Mouse (Mus musculus): ENCODE data around the gene Crtc3. TPM values are rescaled to one million over a fixed set of nuclear protein-coding genes. Genes with fewer than 3 reads are reported as not detected.

Gene Crtc3
- total RNA-seq (2014; rRNA removed) (3.0 and 5.4 TPM in 2 replicates), polyA plus RNA-seq (2012; rRNA removed) (8.7 and 12.9 TPM in 2 replicates)

GRCm38 (mm10) chr7:80688556-80689220 lies at the start of gene Crtc3:
Gene Crtc3, minus strand, starts transcription at chr7:80688877.
- peak within 1 kb of the TSS; percentile 94 for H3K9ac ChIP-seq (ENCODE audit: low read depth, low read length)
- TF ChIP-seq CTCF (IDR thresholded peaks at IDR 0.05; ENCODE audit: low read depth, low read length) (no peak), POLR2A (IDR thresholded peaks at IDR 0.05; ENCODE audit: extremely low read depth, insufficient read depth, low read length) (0 out of 2 replicates have a peak, but pooled peaks have one; percentile 46)
- no peaks in the 10 kb centered on the region for H3K27me3 ChIP-seq (ENCODE audit: control insufficient read depth, insufficient read depth, low read length)
- peak; percentile 60 for DNase-seq (ENCODE audit: extremely low read depth, low read depth, low spot score)
- H3K4me3 ChIP-seq (ENCODE audit: insufficient read depth, low read depth, low read length) = peak within 1 kb of the TSS; percentile 76
- peaks cover 16% of the 10 kb centered on the region for H3K4me1 ChIP-seq (ENCODE audit: control insufficient read depth, insufficient read depth, low read length)
- WGBS = under 1% methylated on average over 81 of the region's 83 CpGs
- H3K36me3 ChIP-seq (ENCODE audit: control insufficient read depth, insufficient read depth, low read length) = no peaks in the 10 kb centered on the region
- H3K27ac ChIP-seq (replicated peaks; ENCODE audit: insufficient read depth, low read depth, low read length) = peak within 1 kb of the TSS; percentile 83
- peaks cover 21% of the 10 kb centered on the region for H3K79me2 ChIP-seq (ENCODE audit: control insufficient read depth, insufficient read depth, low read length)

DNA sequence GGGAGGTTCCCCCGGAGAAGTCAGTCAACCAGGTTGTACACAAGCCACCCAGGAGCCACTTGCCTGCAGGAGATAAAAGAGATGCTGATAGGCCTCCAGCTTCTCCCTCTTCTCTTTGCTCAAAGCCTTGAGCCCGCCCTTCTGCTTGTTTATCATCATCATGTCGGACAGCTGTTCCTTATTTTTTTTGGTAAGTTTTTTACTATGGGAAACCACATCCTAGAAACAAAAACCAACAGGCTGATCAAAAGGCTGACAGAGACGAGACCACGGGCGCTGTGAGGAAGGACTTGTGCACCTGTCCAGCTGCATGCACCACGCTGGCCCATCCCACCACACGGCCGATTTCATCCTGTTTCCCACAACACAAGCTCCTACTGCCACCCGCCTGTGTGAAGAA lies 47.5 kb upstream of the Crtc3 start:
- Histone ChIP-seq H3K4me1 (ENCODE audit: control insufficient read depth, insufficient read depth, low read length) (no peaks in the 10 kb centered on the region), H3K36me3 (ENCODE audit: control insufficient read depth, insufficient read depth, low read length) (no peaks in the 10 kb centered on the region; the same call in none of the 2 replicates), H3K27me3 (ENCODE audit: control insufficient read depth, insufficient read depth, low read length) (no peaks in the 10 kb centered on the region), H3K4me3 (ENCODE audit: insufficient read depth, low read depth, low read length) (no peak overlapping the region), H3K27ac (replicated peaks; ENCODE audit: insufficient read depth, low read depth, low read length) (no peak overlapping the region), H3K9ac (ENCODE audit: low read depth, low read length) (no peak overlapping the region), H3K79me2 (ENCODE audit: control insufficient read depth, insufficient read depth, low read length) (no peaks in the 10 kb centered on the region)
- WGBS = 91% methylated on average over 10 of the region's 10 CpGs
- TF ChIP-seq POLR2A (IDR thresholded peaks at IDR 0.05; ENCODE audit: extremely low read depth, insufficient read depth, low read length) = no peak
- no peak for TF ChIP-seq CTCF (IDR thresholded peaks at IDR 0.05; ENCODE audit: low read depth, low read length)
- DNase-seq (ENCODE audit: extremely low read depth, low read depth, low spot score) = no peak

DNA sequence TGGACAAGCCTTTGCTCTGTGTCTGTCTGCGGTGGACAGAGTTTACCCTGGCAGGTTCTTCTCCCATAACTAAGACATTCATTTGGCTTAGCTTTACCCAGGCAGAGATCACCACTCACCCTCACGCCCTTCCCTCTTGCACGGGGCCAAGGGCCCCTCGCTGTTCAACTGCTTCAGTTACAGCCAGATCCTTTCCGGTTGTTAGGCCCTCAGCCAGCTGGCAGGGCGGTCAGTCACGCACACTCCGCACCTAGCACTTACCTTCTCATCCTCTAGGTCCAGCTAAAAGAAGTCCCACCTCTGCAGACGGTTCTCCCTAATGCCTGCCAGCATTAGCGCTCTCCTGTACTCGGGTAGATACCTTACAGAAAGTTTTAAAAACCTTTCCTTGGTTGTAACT lies 44.3 kb upstream of the Crtc3 start:
- Histone ChIP-seq H3K9ac (ENCODE audit: low read depth, low read length) (no peak overlapping the region), H3K27me3 (ENCODE audit: control insufficient read depth, insufficient read depth, low read length) (no peaks in the 10 kb centered on the region), H3K27ac (replicated peaks; ENCODE audit: insufficient read depth, low read depth, low read length) (no peak overlapping the region), H3K4me1 (ENCODE audit: control insufficient read depth, insufficient read depth, low read length) (no peaks in the 10 kb centered on the region), H3K36me3 (ENCODE audit: control insufficient read depth, insufficient read depth, low read length) (no peaks in the 10 kb centered on the region; the same call in none of the 2 replicates), H3K79me2 (ENCODE audit: control insufficient read depth, insufficient read depth, low read length) (no peaks in the 10 kb centered on the region), H3K4me3 (ENCODE audit: insufficient read depth, low read depth, low read length) (no peak overlapping the region)
- TF ChIP-seq CTCF (IDR thresholded peaks at IDR 0.05; ENCODE audit: low read depth, low read length) (no peak), POLR2A (IDR thresholded peaks at IDR 0.05; ENCODE audit: extremely low read depth, insufficient read depth, low read length) (no peak)
- DNase-seq (ENCODE audit: extremely low read depth, low read depth, low spot score) = no peak
- 93% methylated on average over 11 of the region's 11 CpGs for WGBS

GRCm38 (mm10) chr7:80729662-80730061 lies 41.0 kb upstream of the Crtc3 start:
- WGBS = 27% methylated on average over 8 of the region's 8 CpGs
- Histone ChIP-seq H3K36me3 (ENCODE audit: control insufficient read depth, insufficient read depth, low read length) (peaks cover 6% of the 10 kb centered on the region; the same call in 1 of the 2 replicates), H3K27ac (replicated peaks; ENCODE audit: insufficient read depth, low read depth, low read length) (no peak overlapping the region), H3K79me2 (ENCODE audit: control insufficient read depth, insufficient read depth, low read length) (no peaks in the 10 kb centered on the region), H3K4me1 (ENCODE audit: control insufficient read depth, insufficient read depth, low read length) (no peaks in the 10 kb centered on the region), H3K27me3 (ENCODE audit: control insufficient read depth, insufficient read depth, low read length) (no peaks in the 10 kb centered on the region), H3K9ac (ENCODE audit: low read depth, low read length) (no peak overlapping the region), H3K4me3 (ENCODE audit: insufficient read depth, low read depth, low read length) (no peak overlapping the region)
- TF ChIP-seq CTCF (IDR thresholded peaks at IDR 0.05; ENCODE audit: low read depth, low read length) (peak; percentile 94), POLR2A (IDR thresholded peaks at IDR 0.05; ENCODE audit: extremely low read depth, insufficient read depth, low read length) (no peak)
- peak; percentile 24 for DNase-seq (ENCODE audit: extremely low read depth, low read depth, low spot score)

DNA sequence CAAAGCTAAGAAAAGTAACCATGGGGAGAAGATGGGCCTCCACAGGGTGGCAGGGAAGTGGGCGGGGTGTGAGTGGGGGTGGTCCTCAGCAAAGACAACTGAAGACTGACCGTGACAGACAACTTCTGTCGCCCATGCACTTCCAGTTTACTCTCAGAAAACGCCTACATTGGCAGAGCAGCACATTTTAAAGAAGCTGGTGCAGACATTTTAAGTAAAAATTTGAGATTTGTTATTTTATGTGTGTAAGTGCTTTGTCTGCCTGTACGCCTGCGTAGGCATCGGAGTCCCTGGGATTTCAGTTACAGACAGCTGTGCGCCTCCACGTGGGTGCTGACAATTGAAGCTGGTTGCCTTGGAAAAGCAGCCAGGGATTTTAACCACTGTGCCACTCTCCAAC lies 32.4 kb upstream of the Crtc3 start:
- Histone ChIP-seq H3K4me1 (ENCODE audit: control insufficient read depth, insufficient read depth, low read length) (no peaks in the 10 kb centered on the region), H3K27ac (replicated peaks; ENCODE audit: insufficient read depth, low read depth, low read length) (no peak overlapping the region), H3K9ac (ENCODE audit: low read depth, low read length) (no peak overlapping the region), H3K27me3 (ENCODE audit: control insufficient read depth, insufficient read depth, low read length) (no peaks in the 10 kb centered on the region), H3K36me3 (ENCODE audit: control insufficient read depth, insufficient read depth, low read length) (peaks cover 14% of the 10 kb centered on the region; the same call in 1 of the 2 replicates), H3K79me2 (ENCODE audit: control insufficient read depth, insufficient read depth, low read length) (no peaks in the 10 kb centered on the region), H3K4me3 (ENCODE audit: insufficient read depth, low read depth, low read length) (no peak overlapping the region)
- WGBS = 81% methylated on average over 9 of the region's 9 CpGs
- TF ChIP-seq POLR2A (IDR thresholded peaks at IDR 0.05; ENCODE audit: extremely low read depth, insufficient read depth, low read length) = no peak
- TF ChIP-seq CTCF (IDR thresholded peaks at IDR 0.05; ENCODE audit: low read depth, low read length) = no peak
- no peak for DNase-seq (ENCODE audit: extremely low read depth, low read depth, low spot score)

GRCm38 (mm10) chr7:80719582-80719981 lies 30.9 kb upstream of the Crtc3 start:
- no peak overlapping the region for H3K4me3 ChIP-seq (ENCODE audit: insufficient read depth, low read depth, low read length)
- H3K79me2 ChIP-seq (ENCODE audit: control insufficient read depth, insufficient read depth, low read length) = no peaks in the 10 kb centered on the region
- TF ChIP-seq POLR2A (IDR thresholded peaks at IDR 0.05; ENCODE audit: extremely low read depth, insufficient read depth, low read length) = no peak
- no peak for TF ChIP-seq CTCF (IDR thresholded peaks at IDR 0.05; ENCODE audit: low read depth, low read length)
- peaks cover 9% of the 10 kb centered on the region; the same call in 1 of the 2 replicates for H3K36me3 ChIP-seq (ENCODE audit: control insufficient read depth, insufficient read depth, low read length)
- no peaks in the 10 kb centered on the region for H3K27me3 ChIP-seq (ENCODE audit: control insufficient read depth, insufficient read depth, low read length)
- DNase-seq (ENCODE audit: extremely low read depth, low read depth, low spot score) = no peak
- H3K9ac ChIP-seq (ENCODE audit: low read depth, low read length) = no peak overlapping the region
- no peaks in the 10 kb centered on the region for H3K4me1 ChIP-seq (ENCODE audit: control insufficient read depth, insufficient read depth, low read length)
- 97% methylated on average over 7 of the region's 7 CpGs for WGBS
- no peak overlapping the region for H3K27ac ChIP-seq (replicated peaks; ENCODE audit: insufficient read depth, low read depth, low read length)

Measured in liver, adult 2 months (tissue).